Comparison of ENCODE assay signal across 11 mouse cellular contexts in genomic region chr17:47988811-47989210, GRCm38 (mm10). TPM values are rescaled to one million over a fixed set of nuclear protein-coding genes. Genes with fewer than 3 reads are reported as not detected.
DNase-seq lines count a peak whose midpoint lies in the region; ATAC-seq and TF ChIP-seq lines count a peak whose summit lies in the region.
"Had no signal": no experiment of that assay in that cellular context is flagged by ENCODE, and none has a peak within 500 bp of the region (broad histone marks: within the 10 kb centered on the region; RNA-seq: fewer than 3 reads in every experiment).

No protein-coding gene starts in this region.

- H3K9ac ChIP-seq in liver, embryonic 15.5 days, result no peak overlapping the region
- no peak overlapping the region for H3K9ac ChIP-seq in liver, postnatal 0 days (replicated peaks)
- H3K9ac ChIP-seq: kidney, embryonic 15.5 days had no signal

- H3K9me3 ChIP-seq in liver, embryonic 15.5 days (replicated peaks), result no peaks in the 10 kb centered on the region
- H3K9me3 ChIP-seq in liver, postnatal 0 days (ENCODE audit: low read length), result no peaks in the 10 kb centered on the region
- H3K9me3 ChIP-seq: kidney, embryonic 15.5 days had no signal

- 62% methylated on average over 8 of the region's 8 CpGs for WGBS in liver, embryonic 15.5 days (ENCODE audit: insufficient replicate concordance)
- 61% methylated on average over 8 of the region's 8 CpGs for WGBS in liver, postnatal 0 days (ENCODE audit: insufficient replicate concordance)

- no peak overlapping the region for H3K4me2 ChIP-seq in liver, embryonic 15.5 days
- H3K4me2 ChIP-seq in liver, postnatal 0 days (ENCODE audit: low read depth, low read length), result no peak overlapping the region
- H3K4me2 ChIP-seq: kidney, embryonic 15.5 days had no signal

- H3K36me3 ChIP-seq in liver, embryonic 15.5 days (replicated peaks), result no peaks in the 10 kb centered on the region
- no peaks in the 10 kb centered on the region for H3K36me3 ChIP-seq in liver, postnatal 0 days (replicated peaks; ENCODE audit: insufficient read depth, low read length)
- H3K36me3 ChIP-seq: kidney, embryonic 15.5 days had no signal

- no peak for DNase-seq in liver
- DNase-seq in embryo, embryonic 11 days, result peak; percentile 88
- DNase-seq in forelimb bud, embryonic 11.5 days (ENCODE audit: low read depth, low spot score), result peak; percentile 89
- DNase-seq in liver, postnatal 0 days, result no peak
- DNase-seq in layer of hippocampus, adult 18-20 months (ENCODE audit: low spot score in 2 of 2), result no peak
- no peak for DNase-seq in kidney, postnatal 14 days

- H3K27ac ChIP-seq in liver, embryonic 15.5 days (replicated peaks), result 0 out of 2 replicates have a peak overlapping the region, but pooled peaks have one; percentile 15
- peak overlapping the region; percentile 44 for H3K27ac ChIP-seq in liver, postnatal 0 days (ENCODE audit: low read depth)
- H3K27ac ChIP-seq: kidney, embryonic 15.5 days had no signal

- no peaks in the 10 kb centered on the region for H3K27me3 ChIP-seq in liver, embryonic 15.5 days
- H3K27me3 ChIP-seq in liver, postnatal 0 days (ENCODE audit: insufficient read depth, low read length), result no peaks in the 10 kb centered on the region
- H3K27me3 ChIP-seq: kidney, embryonic 15.5 days had no signal

- ATAC-seq in liver, embryonic 15.5 days (ENCODE audit: insufficient read depth), result no peak
- ATAC-seq in liver, postnatal 0 days, result no peak

- no peak overlapping the region for H3K4me3 ChIP-seq in liver, embryonic 15.5 days (replicated peaks)
- H3K4me3 ChIP-seq in liver, postnatal 0 days (ENCODE audit: low read depth, low read length), result no peak overlapping the region
- H3K4me3 ChIP-seq: erythroblast, embryonic 14.5 days; kidney, embryonic 15.5 days had no signal

- TF ChIP-seq CTCF in liver, postnatal 0 days (IDR thresholded peaks at IDR 0.05; ENCODE audit: low read depth), result no peak

- H3K4me1 ChIP-seq in liver, embryonic 15.5 days (replicated peaks), result peaks cover 20% of the 10 kb centered on the region
- H3K4me1 ChIP-seq in liver, postnatal 0 days (ENCODE audit: insufficient read depth), result peaks cover 17% of the 10 kb centered on the region

- TF ChIP-seq EP300 in liver, postnatal 0 days (IDR thresholded peaks at IDR 0.05; ENCODE audit: low read depth), result no peak

RNA-seq across cellular contexts. Expression of gene 1700122O11Rik, which starts 49.3 kb away (rescaled TPM):
- polyA plus RNA-seq in liver, embryonic 15.5 days (2015; fragmentation: Nextera tagmentation; extraction: Ambion mirVana), result not detected in 2 replicates
- polyA plus RNA-seq in liver, postnatal 0 days (2015; fragmentation: Nextera tagmentation; extraction: Ambion mirVana), result not detected in 2 replicates
- not detected for total RNA-seq in layer of hippocampus, adult 18-20 months (2021)
- polyA plus RNA-seq: erythroblast, embryonic 14.5 days; kidney, embryonic 15.5 days; liver, embryonic 16.5 days; stomach, embryonic 14.5 days had no signal

Comparison
In these comparisons a context has a peak if more than half of its experiments do, and no peak if none do; other contexts are left out.
1. DNase-seq: peak in embryo, embryonic 11 days (single experiment) and forelimb bud, embryonic 11.5 days (single experiment); none in liver (single experiment), liver, postnatal 0 days (single experiment), layer of hippocampus, adult 18-20 months (0 of 2) and kidney, postnatal 14 days (single experiment).